Mouse (Mus musculus): ENCODE data around the gene Vcl.

The Vcl gene

GRCm38 (mm10) chr14:21013800-21014334, 84.7 kb downstream of the Vcl start:
- DNase-seq (ENCODE audit: low spot score in 2 of 2): no peak

- no peak for DNase-seq (ENCODE audit: low spot score in 2 of 2)
Observed at GRCm38 (mm10) chr14:21017871-21018270, 88.7 kb downstream of the Vcl start.

- DNase-seq (ENCODE audit: low spot score in 2 of 2): no peak
Observed at GRCm38 (mm10) chr14:21018977-21019376, 89.8 kb downstream of the Vcl start.

GRCm38 (mm10) chr14:21020435-21020834, 91.2 kb downstream of the Vcl start:
- no peak for DNase-seq (ENCODE audit: low spot score in 2 of 2)

GRCm38 (mm10) chr14:21027542-21027941, 98.3 kb downstream of the Vcl start:
- no peak for DNase-seq (ENCODE audit: low spot score in 2 of 2)

- DNase-seq (ENCODE audit: low spot score in 2 of 2): no peak
Observed at GRCm38 (mm10) chr14:21029025-21029659, 99.9 kb downstream of the Vcl start.

- DNase-seq (ENCODE audit: low spot score in 2 of 2): no peak
Observed at GRCm38 (mm10) chr14:21031783-21032511, 102.7 kb downstream of the Vcl start.

- DNase-seq (ENCODE audit: low spot score in 2 of 2): no peak
Observed at GRCm38 (mm10) chr14:21034271-21034670, 105.1 kb downstream of the Vcl start.

GRCm38 (mm10) chr14:21034791-21035190, 105.6 kb downstream of the Vcl start:
- no peak for DNase-seq (ENCODE audit: low spot score in 2 of 2)

- DNase-seq (ENCODE audit: low spot score in 2 of 2): no peak
Observed at GRCm38 (mm10) chr14:21039077-21039476, 109.9 kb downstream of the Vcl start.

GRCm38 (mm10) chr14:21039623-21040022, 110.4 kb downstream of the Vcl start:
- DNase-seq (ENCODE audit: low spot score in 2 of 2): no peak

GRCm38 (mm10) chr14:21047840-21048239, 118.6 kb downstream of the Vcl start:
- no peak for DNase-seq (ENCODE audit: low spot score in 2 of 2)

GRCm38 (mm10) chr14:21048879-21049278, 119.7 kb downstream of the Vcl start:
- DNase-seq (ENCODE audit: low spot score in 2 of 2): no peak

- DNase-seq (ENCODE audit: low spot score in 2 of 2): no peak
Observed at GRCm38 (mm10) chr14:21050734-21051133, 121.5 kb downstream of the Vcl start.

GRCm38 (mm10) chr14:21051380-21052111, 122.3 kb downstream of the Vcl start:
- no peak for DNase-seq (ENCODE audit: low spot score in 2 of 2)

- DNase-seq (ENCODE audit: low spot score in 2 of 2): peak; percentile 91 to 97
Observed at GRCm38 (mm10) chr14:21052112-21052780, 123.0 kb downstream of the Vcl start, which contains the start of the genes Ap3m1 and Adk. Gene Ap3m1, minus strand, starts transcription at chr14:21052508. Gene Adk, plus strand, starts transcription at chr14:21052574.

- peak; percentile 65 to 67 for DNase-seq (ENCODE audit: low spot score in 2 of 2)
Observed at GRCm38 (mm10) chr14:21052781-21053130, 123.6 kb downstream of the Vcl start.

- no peak for DNase-seq (ENCODE audit: low spot score in 2 of 2)
Observed at GRCm38 (mm10) chr14:21053151-21053550, 124.0 kb downstream of the Vcl start.

- no peak for DNase-seq (ENCODE audit: low spot score in 2 of 2)
Observed at GRCm38 (mm10) chr14:21053586-21053985, 124.4 kb downstream of the Vcl start.

GRCm38 (mm10) chr14:21058972-21059371, 129.8 kb downstream of the Vcl start:
- no peak for DNase-seq (ENCODE audit: low spot score in 2 of 2)

- DNase-seq (ENCODE audit: low spot score in 2 of 2): no peak
Observed at GRCm38 (mm10) chr14:21062766-21063513, 133.7 kb downstream of the Vcl start.
